Mouse (Mus musculus) heart, postnatal 4 days (tissue): ENCODE results near the gene Rasl11a. TPM values are rescaled to one million over a fixed set of nuclear protein-coding genes. Genes with fewer than 3 reads are reported as not detected.
A peak's percentile ranks its signal among the peaks of the same experiment; 100 is the strongest.

Experiments
- DNase-seq: peaks from one replicate; pipeline ENCODE4 v3.0.0; 2021
- total RNA-seq, 2 experiments: library from RNA; stranded (reverse); gene quantifications; 2 replicates each; pipeline ENCODE4 v1.2.3; 2021

Gene Rasl11a
- total RNA-seq = 1 to 10 TPM; 6.0 to 6.6 TPM

GRCm38 (mm10) chr5:146844945-146845365, at the start of gene Rasl11a:
Gene Rasl11a (plus strand): TSS chr5:146845071.
- DNase-seq = peak; percentile 88

- no peak for DNase-seq
Observed at GRCm38 (mm10) chr5:146795728-146796127, 49.1 kb upstream of the Rasl11a start.

- no peak for DNase-seq
Observed at GRCm38 (mm10) chr5:146798031-146798430, 46.8 kb upstream of the Rasl11a start.

GRCm38 (mm10) chr5:146806004-146806430, 38.9 kb upstream of the Rasl11a start:
- no peak for DNase-seq

GRCm38 (mm10) chr5:146809951-146810350, 34.9 kb upstream of the Rasl11a start:
- DNase-seq = no peak

GRCm38 (mm10) chr5:146812866-146813265, 32.0 kb upstream of the Rasl11a start:
- no peak for DNase-seq

- no peak for DNase-seq
Observed at GRCm38 (mm10) chr5:146813421-146813820, 31.4 kb upstream of the Rasl11a start.

GRCm38 (mm10) chr5:146815394-146815793, 29.5 kb upstream of the Rasl11a start:
- no peak for DNase-seq

GRCm38 (mm10) chr5:146817583-146817982, 27.3 kb upstream of the Rasl11a start:
- no peak for DNase-seq

GRCm38 (mm10) chr5:146818906-146819623, 25.8 kb upstream of the Rasl11a start:
- DNase-seq = no peak

GRCm38 (mm10) chr5:146823005-146823404, 21.9 kb upstream of the Rasl11a start:
- no peak for DNase-seq

GRCm38 (mm10) chr5:146829528-146829927, 15.3 kb upstream of the Rasl11a start:
- no peak for DNase-seq

- DNase-seq = no peak
Observed at GRCm38 (mm10) chr5:146832435-146832768, 12.5 kb upstream of the Rasl11a start.

GRCm38 (mm10) chr5:146832769-146833448, 12.0 kb upstream of the Rasl11a start, which contains the start of gene Rpl21:
Gene Rpl21 (plus strand): TSS chr5:146832890.
- peak; percentile 92 for DNase-seq

GRCm38 (mm10) chr5:146833673-146834201, 11.1 kb upstream of the Rasl11a start:
- no peak for DNase-seq

- DNase-seq = no peak
Observed at GRCm38 (mm10) chr5:146834959-146835358, 9.9 kb upstream of the Rasl11a start.

- DNase-seq = no peak
Observed at GRCm38 (mm10) chr5:146837967-146838720, 6.7 kb upstream of the Rasl11a start.

- DNase-seq = no peak
Observed at GRCm38 (mm10) chr5:146838836-146839648, 5.8 kb upstream of the Rasl11a start.

GRCm38 (mm10) chr5:146839760-146840159, 5.1 kb upstream of the Rasl11a start:
- DNase-seq = no peak

GRCm38 (mm10) chr5:146840422-146840821, 4.4 kb upstream of the Rasl11a start:
- no peak for DNase-seq

- no peak for DNase-seq
Observed at GRCm38 (mm10) chr5:146841301-146841700, 3.6 kb upstream of the Rasl11a start.

GRCm38 (mm10) chr5:146841996-146842395, 2.9 kb upstream of the Rasl11a start:
- DNase-seq = no peak
